Comparison of ENCODE assay signal across 12 mouse cellular contexts in genomic region chr6:38926963-38927361, GRCm38 (mm10). TPM values are rescaled to one million over a fixed set of nuclear protein-coding genes. Genes with fewer than 3 reads are reported as not detected.
DNase-seq lines count a peak whose midpoint lies in the region; ATAC-seq and TF ChIP-seq lines count a peak whose summit lies in the region.
"Had no signal": no experiment of that assay in that cellular context is flagged by ENCODE, and none has a peak within 500 bp of the region (broad histone marks: within the 10 kb centered on the region; RNA-seq: fewer than 3 reads in every experiment).

No protein-coding gene starts in this region.

- TF ChIP-seq POLR2A in heart, adult 2 months (IDR thresholded peaks at IDR 0.05; ENCODE audit: insufficient read depth, low read depth, low read length), result no peak

- no peaks in the 10 kb centered on the region for H3K27me3 ChIP-seq in heart, embryonic 14.5 days (ENCODE audit: control insufficient read depth, insufficient read depth, low read length)
- no peaks in the 10 kb centered on the region for H3K27me3 ChIP-seq in heart, adult 2 months (ENCODE audit: control insufficient read depth, insufficient read depth, low read length)
- no peaks in the 10 kb centered on the region for H3K27me3 ChIP-seq in midbrain, embryonic 10.5 days (ENCODE audit: low read depth, poor library complexity, severe bottlenecking)
- no peaks in the 10 kb centered on the region for H3K27me3 ChIP-seq in midbrain, postnatal 0 days (ENCODE audit: insufficient read depth, low read length)
- H3K27me3 ChIP-seq in limb, embryonic 11.5 days (ENCODE audit: control insufficient read depth, insufficient read depth, low read length), result no peaks in the 10 kb centered on the region
- H3K27me3 ChIP-seq in stomach, embryonic 15.5 days (replicated peaks), result no peaks in the 10 kb centered on the region

- TF ChIP-seq EP300 in heart, adult 2 months (IDR thresholded peaks at IDR 0.05; ENCODE audit: insufficient read depth, low read depth, low read length), result no peak

- H3K36me3 ChIP-seq in heart, embryonic 14.5 days (ENCODE audit: control insufficient read depth, insufficient read depth, low read length), result no peaks in the 10 kb centered on the region
- H3K36me3 ChIP-seq in heart, adult 2 months (ENCODE audit: control insufficient read depth, insufficient read depth, low read length), result no peaks in the 10 kb centered on the region
- H3K36me3 ChIP-seq in midbrain, embryonic 10.5 days, result no peaks in the 10 kb centered on the region
- no peaks in the 10 kb centered on the region for H3K36me3 ChIP-seq in midbrain, postnatal 0 days (ENCODE audit: insufficient read depth, low read length)
- no peaks in the 10 kb centered on the region for H3K36me3 ChIP-seq in limb, embryonic 11.5 days (ENCODE audit: control insufficient read depth, insufficient read depth, low read length)
- H3K36me3 ChIP-seq in stomach, embryonic 15.5 days, result no peaks in the 10 kb centered on the region

- 0 out of 2 replicates have a peak overlapping the region, but pooled peaks have one; percentile 51 for H3K4me2 ChIP-seq in heart, embryonic 14.5 days (ENCODE audit: low read length)
- no peak overlapping the region for H3K4me2 ChIP-seq in midbrain, postnatal 0 days (ENCODE audit: low read depth, low read length, poor library complexity, severe bottlenecking)
- H3K4me2 ChIP-seq in limb, embryonic 11.5 days (ENCODE audit: low read depth, severe bottlenecking), result 0 out of 2 replicates have a peak overlapping the region, but pooled peaks have one; percentile 15
- H3K4me2 ChIP-seq in stomach, embryonic 15.5 days, result no peak overlapping the region

- WGBS in heart, embryonic 14.5 days, result 51% methylated on average over 13 of the region's 13 CpGs
- 54% methylated on average over 13 of the region's 13 CpGs for WGBS in heart, adult 2 months
- 86% methylated on average over 13 of the region's 13 CpGs for WGBS in midbrain, embryonic 10.5 days
- WGBS in midbrain, postnatal 0 days, result 56% methylated on average over 13 of the region's 13 CpGs
- WGBS in limb, embryonic 11.5 days, result 28% methylated on average over 13 of the region's 13 CpGs
- WGBS in stomach, embryonic 15.5 days, result 37% methylated on average over 13 of the region's 13 CpGs

- H3K79me2 ChIP-seq in heart, adult 2 months (replicated peaks; ENCODE audit: control insufficient read depth, insufficient read depth, low read length), result no peaks in the 10 kb centered on the region

- H3K9ac ChIP-seq in heart, embryonic 14.5 days (ENCODE audit: low read length), result no peak overlapping the region
- H3K9ac ChIP-seq in heart, adult 2 months (ENCODE audit: low read depth, low read length), result no peak overlapping the region
- no peak overlapping the region for H3K9ac ChIP-seq in midbrain, postnatal 0 days (replicated peaks; ENCODE audit: low read length, poor library complexity, severe bottlenecking)
- H3K9ac ChIP-seq in limb, embryonic 11.5 days (ENCODE audit: low read length), result no peak overlapping the region
- H3K9ac ChIP-seq in stomach, embryonic 15.5 days, result no peak overlapping the region

- no peak for ATAC-seq in heart, embryonic 14.5 days (ENCODE audit: insufficient number of reproducible peaks, insufficient read depth, low FRiP score, low read depth)
- no peak for ATAC-seq in midbrain, postnatal 0 days (ENCODE audit: low FRiP score)
- peak; percentile 53; the same call in 1 of the 2 replicates for ATAC-seq in limb, embryonic 11.5 days (ENCODE audit: insufficient number of reproducible peaks, low FRiP score, low TSS enrichment, low read depth)
- no peak for ATAC-seq in stomach, embryonic 15.5 days (ENCODE audit: insufficient read depth, low FRiP score, low read depth)

- no peak overlapping the region for H3K27ac ChIP-seq in heart, embryonic 14.5 days (replicated peaks in 1 of 2; ENCODE audit: control insufficient read depth in 1 of 2, insufficient read depth in 1 of 2, low read depth in 2 of 2, low read length in 2 of 2)
- no peak overlapping the region for H3K27ac ChIP-seq in heart, adult 2 months
- peak overlapping the region; percentile 61; the same call in 1 of the 2 replicates for H3K27ac ChIP-seq in midbrain, embryonic 10.5 days (replicated peaks)
- H3K27ac ChIP-seq in midbrain, postnatal 0 days (ENCODE audit: low read depth, low read length), result no peak overlapping the region
- H3K27ac ChIP-seq in limb, embryonic 11.5 days (replicated peaks; ENCODE audit: low read depth, low read length), result peak overlapping the region; percentile 63; the same call in 1 of the 2 replicates
- peak overlapping the region; percentile 16; the same call in 1 of the 2 replicates for H3K27ac ChIP-seq in stomach, embryonic 15.5 days
- H3K27ac ChIP-seq: layer of hippocampus, adult 2 months had no signal

- DNase-seq in heart, adult 2 months, result no peak
- DNase-seq in midbrain, embryonic 10.5 days (ENCODE audit: low spot score), result no peak
- DNase-seq in midbrain, postnatal 0 days (ENCODE audit: low spot score), result no peak
- peak; percentile 34 for DNase-seq in limb, embryonic 11.5 days (ENCODE audit: low spot score)
- DNase-seq in ovary, postnatal 36 days (ENCODE audit: low spot score), result no peak
- DNase-seq in embryo, embryonic 9.5 days (ENCODE audit: extremely low spot score), result no peak
- DNase-seq: gastrocnemius, postnatal 25 days; left cerebral cortex, postnatal 4 days; thymus, postnatal 25 days had no signal

- H3K4me3 ChIP-seq in heart, embryonic 14.5 days (ENCODE audit: control insufficient read depth in 1 of 2, insufficient read depth in 1 of 2, low read depth in 1 of 2, low read length in 2 of 2), result no peak overlapping the region
- no peak overlapping the region for H3K4me3 ChIP-seq in heart, adult 2 months
- no peak overlapping the region for H3K4me3 ChIP-seq in midbrain, embryonic 10.5 days
- H3K4me3 ChIP-seq in midbrain, postnatal 0 days (ENCODE audit: low read depth, low read length), result no peak overlapping the region
- H3K4me3 ChIP-seq in limb, embryonic 11.5 days (ENCODE audit: low read depth, low read length), result no peak overlapping the region
- no peak overlapping the region for H3K4me3 ChIP-seq in stomach, embryonic 15.5 days (replicated peaks)
- H3K4me3 ChIP-seq: layer of hippocampus, adult 2 months had no signal

- H3K9me3 ChIP-seq in heart, embryonic 14.5 days (ENCODE audit: control insufficient read depth, low read length), result no peaks in the 10 kb centered on the region
- no peaks in the 10 kb centered on the region; the same call in 1 of the 2 replicates for H3K9me3 ChIP-seq in midbrain, embryonic 10.5 days (replicated peaks)
- no peaks in the 10 kb centered on the region; the same call in 1 of the 2 replicates for H3K9me3 ChIP-seq in midbrain, postnatal 0 days (ENCODE audit: low read length)
- no peaks in the 10 kb centered on the region for H3K9me3 ChIP-seq in limb, embryonic 11.5 days (ENCODE audit: control insufficient read depth, low read length)
- H3K9me3 ChIP-seq in stomach, embryonic 15.5 days, result no peaks in the 10 kb centered on the region; the same call in 1 of the 2 replicates

- intact Hi-C loops in heart, adult 2 months (cut with DNase I), result no loop called here

- TF ChIP-seq CTCF in heart, adult 2 months (IDR thresholded peaks at IDR 0.05), result no peak
- no peak for TF ChIP-seq CTCF in midbrain, postnatal 0 days (IDR thresholded peaks at IDR 0.05)

- peaks cover 13 to 21% of the 10 kb centered on the region in 2 experiments for H3K4me1 ChIP-seq in heart, embryonic 14.5 days (ENCODE audit: control insufficient read depth in 2 of 2, insufficient read depth in 2 of 2, low read length in 2 of 2)
- H3K4me1 ChIP-seq in heart, adult 2 months (ENCODE audit: control insufficient read depth, insufficient read depth, low read length), result no peaks in the 10 kb centered on the region
- H3K4me1 ChIP-seq in midbrain, embryonic 10.5 days, result peaks cover 18% of the 10 kb centered on the region
- H3K4me1 ChIP-seq in midbrain, postnatal 0 days (ENCODE audit: insufficient read depth, low read length), result no peaks in the 10 kb centered on the region; the same call in 1 of the 2 replicates
- no peaks in the 10 kb centered on the region for H3K4me1 ChIP-seq in limb, embryonic 11.5 days (ENCODE audit: control insufficient read depth, insufficient read depth, low read length)
- H3K4me1 ChIP-seq in stomach, embryonic 15.5 days, result peaks cover 7% of the 10 kb centered on the region; the same call in 1 of the 2 replicates

RNA-seq across cellular contexts. Expression of gene Hipk2, which starts 51.0 kb away (rescaled TPM):
- 11.0 and 11.2 TPM in 2 replicates for polyA plus RNA-seq in heart, embryonic 14.5 days (2014; fragmentation: Nextera tagmentation; extraction: Ambion mirVana)
- 10 to 100 TPM; 91.0 to 98.5 TPM for total RNA-seq in heart, adult 2 months (2021)
- polyA plus RNA-seq in heart, adult 2 months (2012; rRNA removed), result 35.9 and 51.3 TPM in 2 replicates
- polyA plus RNA-seq in midbrain, embryonic 10.5 days (2016; fragmentation: Nextera tagmentation; extraction: Ambion mirVana), result 25.9 and 29.7 TPM in 2 replicates
- 64.7 and 71.0 TPM in 2 replicates for total RNA-seq in midbrain, postnatal 0 days (2014; rRNA removed)
- polyA plus RNA-seq in midbrain, postnatal 0 days (2015; fragmentation: Nextera tagmentation; extraction: Ambion mirVana), result 22.0 and 24.3 TPM in 2 replicates
- 20.5 and 21.7 TPM in 2 replicates for polyA plus RNA-seq in limb, embryonic 11.5 days (2014; fragmentation: Nextera tagmentation; extraction: Ambion mirVana)
- polyA plus RNA-seq in stomach, embryonic 15.5 days (2015; fragmentation: Nextera tagmentation; extraction: Ambion mirVana), result 23.8 and 25.6 TPM in 2 replicates

RNA-seq across cellular contexts. Expression of gene Tbxas1, which starts 51.8 kb away (rescaled TPM):
- 1.2 and 1.5 TPM in 2 replicates for polyA plus RNA-seq in heart, embryonic 14.5 days (2014; fragmentation: Nextera tagmentation; extraction: Ambion mirVana)
- 1 to 10 TPM; 2.1 to 2.7 TPM for total RNA-seq in heart, adult 2 months (2021)
- polyA plus RNA-seq in heart, adult 2 months (2012; rRNA removed), result 1.9 and 2.7 TPM in 2 replicates
- 1.1 and 1.8 TPM in 2 replicates for polyA plus RNA-seq in midbrain, embryonic 10.5 days (2016; fragmentation: Nextera tagmentation; extraction: Ambion mirVana)
- total RNA-seq in midbrain, postnatal 0 days (2014; rRNA removed), result 1.8 and 3.1 TPM in 2 replicates
- 1.4 and 2.2 TPM in 2 replicates for polyA plus RNA-seq in midbrain, postnatal 0 days (2015; fragmentation: Nextera tagmentation; extraction: Ambion mirVana)
- 1.0 and 1.3 TPM in 2 replicates for polyA plus RNA-seq in limb, embryonic 11.5 days (2014; fragmentation: Nextera tagmentation; extraction: Ambion mirVana)
- polyA plus RNA-seq in stomach, embryonic 15.5 days (2015; fragmentation: Nextera tagmentation; extraction: Ambion mirVana), result 3.4 and 3.5 TPM in 2 replicates

Comparison
In these comparisons a context has a peak if more than half of its experiments do, and no peak if none do; other contexts are left out.
1. H3K27ac ChIP-seq: peak in midbrain, embryonic 10.5 days (single experiment), limb, embryonic 11.5 days (single experiment) and stomach, embryonic 15.5 days (single experiment); none in heart, embryonic 14.5 days (0 of 2), heart, adult 2 months (single experiment) and midbrain, postnatal 0 days (single experiment).
2. H3K4me2 ChIP-seq: peak in heart, embryonic 14.5 days (single experiment) and limb, embryonic 11.5 days (single experiment); none in midbrain, postnatal 0 days (single experiment) and stomach, embryonic 15.5 days (single experiment).